Mouse (Mus musculus) gastrocnemius, adult 2 months (tissue): ENCODE measurements around the gene Ctsll3. TPM values are rescaled to one million over a fixed set of nuclear protein-coding genes. Genes with fewer than 3 reads are reported as not detected.

Experiments
- DNase-seq: peaks from one replicate; pipeline ENCODE4 v3.0.0; 2022
- H3K27ac ChIP-seq: fragments of 200-600 bp; 2 replicates; pipeline ENCODE4 v1.8.1; 2022; ENCODE audit warnings: mild to moderate bottlenecking
- H3K4me3 ChIP-seq: fragments of 200-600 bp; 2 replicates; pipeline ENCODE4 v1.8.1; 2022; ENCODE audit warnings: mild to moderate bottlenecking, moderate library complexity
- CTCF ChIP-seq: fragments of 200-600 bp; IDR thresholded peaks from 2 replicates; pipeline ENCODE4 v1.8.1; 2022; ENCODE audit warnings: antibody characterized with exemption, mild to moderate bottlenecking, moderate library complexity
- intact Hi-C: fragments of 180-260 bp; cut with DNase I; formaldehyde crosslinking; loops from one replicate; pipeline ENCODE4 v1.15.1; 2025
- total RNA-seq, 2 experiments: library from RNA; stranded (reverse); gene quantifications; 2 replicates each; pipeline ENCODE4 v1.2.3; 2021

Gene Ctsll3
- total RNA-seq, 2 experiments from 2014 or later: not detected

GRCm38 (mm10) chr13:60783301-60783700, 19.3 kb downstream of the Ctsll3 start:
- Histone ChIP-seq H3K4me3 (no peak overlapping the region), H3K27ac (no peak overlapping the region)
- DNase-seq: no peak
- no peak for TF ChIP-seq CTCF
- intact Hi-C loops: no loop called here

- no peak for DNase-seq
- intact Hi-C loops: no loop called here
- Histone ChIP-seq H3K27ac (no peak overlapping the region), H3K4me3 (no peak overlapping the region)
- no peak for TF ChIP-seq CTCF
Measured at GRCm38 (mm10) chr13:60780534-60780933, 22.1 kb downstream of the Ctsll3 start.

DNA sequence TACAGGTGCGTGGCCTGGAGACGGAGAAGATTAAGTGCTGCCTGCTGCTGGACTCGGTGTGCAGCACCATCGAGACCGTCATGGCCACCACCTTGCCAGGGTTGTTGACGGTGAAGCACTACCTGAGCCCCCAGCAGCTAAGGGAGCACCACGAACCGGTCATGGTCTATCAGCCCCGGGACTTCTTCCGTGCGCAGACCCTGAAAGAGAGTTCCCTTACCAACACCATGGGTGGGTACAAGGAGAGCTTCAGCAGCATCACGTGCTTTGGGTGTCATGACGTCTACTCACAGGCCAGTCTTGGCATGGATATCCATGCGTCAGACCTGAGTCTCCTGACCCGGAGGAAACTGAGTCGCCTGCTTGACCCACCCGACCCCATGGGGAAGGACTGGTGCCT, 41.5 kb downstream of the Ctsll3 start:
- TF ChIP-seq CTCF: no peak
- intact Hi-C loops: no loop called here
- no peak overlapping the region for H3K4me3 ChIP-seq
- DNase-seq: no peak
- H3K27ac ChIP-seq: no peak overlapping the region

GRCm38 (mm10) chr13:60760392-60760791, 42.3 kb downstream of the Ctsll3 start:
- no peak for TF ChIP-seq CTCF
- intact Hi-C loops: no loop called here
- no peak for DNase-seq
- Histone ChIP-seq H3K4me3 (no peak overlapping the region), H3K27ac (no peak overlapping the region)

GRCm38 (mm10) chr13:60759136-60759535, 43.5 kb downstream of the Ctsll3 start:
- DNase-seq: peak; percentile 48
- TF ChIP-seq CTCF: peak; percentile 93
- H3K4me3 ChIP-seq: no peak overlapping the region
- H3K27ac ChIP-seq: no peak overlapping the region
- intact Hi-C loops: loop anchor here (2.0 kb wide), 1 partner anchor 60 kb away; no protein-coding TSS in a partner anchor

- TF ChIP-seq CTCF: no peak
- peak; percentile 30 for DNase-seq
- Histone ChIP-seq H3K4me3 (no peak overlapping the region), H3K27ac (no peak overlapping the region)
- intact Hi-C loops: no loop called here
Measured at GRCm38 (mm10) chr13:60757292-60757691, 45.4 kb downstream of the Ctsll3 start.

- TF ChIP-seq CTCF: no peak
- intact Hi-C loops: no loop called here
- Histone ChIP-seq H3K27ac (no peak overlapping the region), H3K4me3 (no peak overlapping the region)
- no peak for DNase-seq
Measured at GRCm38 (mm10) chr13:60755251-60755650, 47.4 kb downstream of the Ctsll3 start.

DNA sequence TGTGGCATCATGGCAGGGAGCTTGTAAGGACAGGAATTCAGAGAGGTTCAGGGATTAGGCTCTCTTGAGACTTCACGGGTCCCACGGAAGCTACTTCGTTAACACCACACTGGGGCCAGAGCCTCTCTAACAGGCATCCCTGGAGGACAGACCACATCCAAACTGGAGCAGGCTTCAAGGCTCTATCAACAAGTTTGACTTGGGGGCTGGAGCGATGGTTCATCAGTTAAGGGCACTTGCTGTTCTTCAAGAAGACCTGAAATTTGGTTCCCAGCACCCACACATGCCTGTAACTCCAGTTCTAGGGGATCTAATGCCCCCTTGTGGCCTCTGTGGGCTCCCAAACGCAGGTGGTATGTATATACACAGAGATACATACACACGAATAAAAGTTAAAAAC, 49.4 kb downstream of the Ctsll3 start:
- intact Hi-C loops: no loop called here

GRCm38 (mm10) chr13:60750930-60751329, 51.7 kb downstream of the Ctsll3 start:
- DNase-seq: no peak
- intact Hi-C loops: no loop called here
- TF ChIP-seq CTCF: no peak
- Histone ChIP-seq H3K27ac (no peak overlapping the region), H3K4me3 (no peak overlapping the region)

More for the DNA sequence above, 49.4 kb downstream of the Ctsll3 start:
- Histone ChIP-seq H3K4me3 (no peak overlapping the region), H3K27ac (no peak overlapping the region)
- TF ChIP-seq CTCF: no peak
- no peak for DNase-seq

GRCm38 (mm10) chr13:60748556-60748955, 54.1 kb downstream of the Ctsll3 start:
- peak; percentile 63 for TF ChIP-seq CTCF
- H3K27ac ChIP-seq: no peak overlapping the region
- H3K4me3 ChIP-seq: no peak overlapping the region
- no peak for DNase-seq
- intact Hi-C loops: no loop called here

Other genes starting within 250 kb of the Ctsll3 start
- gene Dapk1, start 200.9 kb downstream of the Ctsll3 start, total RNA-seq: 1 to 10 TPM; 5.4 to 5.8 TPM
- not detected for gene BC051665, start 16.5 kb downstream of the Ctsll3 start, total RNA-seq
- gene 4930486L24Rik, start 61.6 kb upstream of the Ctsll3 start, total RNA-seq: under 1 TPM in 1 of 2 experiments, not detected in 1; 0.66 TPM
- gene Gm49392, start 94.0 kb upstream of the Ctsll3 start, total RNA-seq: under 1 TPM in 1 of 2 experiments, not detected in 1; 0.42 TPM
- 1 to 10 TPM; 1.5 to 1.9 TPM for gene Ctla2b, start 94.6 kb upstream of the Ctsll3 start, total RNA-seq
- not detected for gene Tpbpb, start 102.0 kb upstream of the Ctsll3 start, total RNA-seq
- under 1 TPM in 1 of 2 experiments, not detected in 1; 0.67 TPM for gene Gm49393, start 132.7 kb upstream of the Ctsll3 start, total RNA-seq
- 1 to 10 TPM in 1 of 2 experiments, not detected in 1; 4.7 TPM for gene Gm49391, start 133.7 kb upstream of the Ctsll3 start, total RNA-seq
- gene Ctla2a, start 133.8 kb upstream of the Ctsll3 start, total RNA-seq: 10 to 100 TPM; 29.3 to 29.6 TPM
- not detected for gene Tpbpa, start 139.1 kb upstream of the Ctsll3 start, total RNA-seq
- gene Ctsj, start 203.1 kb upstream of the Ctsll3 start, total RNA-seq: not detected
- not detected for gene Ctsq, start 237.8 kb upstream of the Ctsll3 start, total RNA-seq